Mouse (Mus musculus) midbrain, postnatal 0 days (tissue): ENCODE data around the gene Ttc7b. TPM values are rescaled to one million over a fixed set of nuclear protein-coding genes. Genes with fewer than 3 reads are reported as not detected.

Source experiments
- ATAC-seq: fragments of 200-750 bp; cut with Nextera tagmentation; 2 replicates; pipeline ENCODE4 v1.8.0; 2017; ENCODE audit warnings: moderate number of reproducible peaks, mild to moderate bottlenecking, moderate TSS enrichment, moderate library complexity; ENCODE audit not compliant: low FRiP score
- DNase-seq: peaks from one replicate; pipeline ENCODE4 v3.0.0-alpha.2; 2015; ENCODE audit warnings: low spot score
- H3K27ac ChIP-seq: fragments of 300-500 bp; sonication (generic); 2 replicates; pipeline ENCODE4 v1.5.1; 2014; ENCODE audit warnings: low read depth, mild to moderate bottlenecking, low read length, mixed read lengths
- H3K27me3 ChIP-seq: fragments of 300-500 bp; sonication (generic); 2 replicates; pipeline ENCODE4 v1.6.1; 2014; ENCODE audit warnings: low read length, control low read depth, mixed read lengths; ENCODE audit not compliant: insufficient read depth
- H3K36me3 ChIP-seq: fragments of 300-500 bp; sonication (generic); 2 replicates; pipeline ENCODE4 v1.6.1; 2014; ENCODE audit warnings: low read length, control low read depth, mixed read lengths; ENCODE audit not compliant: insufficient read depth
- H3K4me1 ChIP-seq: fragments of 300-500 bp; sonication (generic); 2 replicates; pipeline ENCODE4 v1.6.1; 2014; ENCODE audit warnings: mild to moderate bottlenecking, control low read depth, antibody characterized with exemption, low read length, mixed read lengths; ENCODE audit not compliant: insufficient read depth
- H3K4me2 ChIP-seq: fragments of 300-500 bp; sonication (generic); 2 replicates; pipeline ENCODE4 v1.6.1; 2014; ENCODE audit warnings: low read depth, mild to moderate bottlenecking, low read length, mixed read lengths; ENCODE audit not compliant: poor library complexity, severe bottlenecking
- H3K4me3 ChIP-seq: fragments of 300-500 bp; sonication (generic); 2 replicates; pipeline ENCODE4 v1.5.1; 2014; ENCODE audit warnings: low read depth, mild to moderate bottlenecking, low read length, moderate library complexity
- H3K9ac ChIP-seq: fragments of 300-500 bp; sonication (generic); replicated peaks from 2 replicates; pipeline ENCODE4 v1.6.1; 2014; ENCODE audit warnings: mild to moderate bottlenecking, low read length, moderate library complexity, mixed read lengths; ENCODE audit not compliant: poor library complexity, severe bottlenecking
- H3K9me3 ChIP-seq: fragments of 300-500 bp; sonication (generic); 2 replicates; pipeline ENCODE4 v1.6.1; 2016; ENCODE audit warnings: low read length, control low read depth
- CTCF ChIP-seq: IDR thresholded peaks from 2 replicates; pipeline ENCODE4 v1.5.1; 2016; ENCODE audit warnings: antibody characterized with exemption, mild to moderate bottlenecking
- WGBS: fragments of 180-500 bp; shearing (Covaris S2); extraction: QIAGEN DNeasy Blood & Tissue Kit; methylation state at CpG from one replicate; pipeline ENCODE4 v1.1.7; 2014; 5-methylcytosine and 5-hydroxymethylcytosine counted together
- polyA plus RNA-seq: library from polyadenylated mRNA; unstranded; fragments of >200 nt; fragmentation: Nextera tagmentation; extraction: Ambion mirVana; gene quantifications from 2 replicates; pipeline ENCODE4 v1.2.1, GENCODE M21; 2015
- total RNA-seq: library from RNA; depleted of rRNA; stranded (reverse); fragments of >200 nt; gene quantifications from 2 replicates; pipeline ENCODE4 v1.2.3, GENCODE M21; 2014

Ttc7b gene
- total and polyA plus RNA-seq, 2 experiments from 2014 or later = 8.7 to 38.9 TPM

DNA sequence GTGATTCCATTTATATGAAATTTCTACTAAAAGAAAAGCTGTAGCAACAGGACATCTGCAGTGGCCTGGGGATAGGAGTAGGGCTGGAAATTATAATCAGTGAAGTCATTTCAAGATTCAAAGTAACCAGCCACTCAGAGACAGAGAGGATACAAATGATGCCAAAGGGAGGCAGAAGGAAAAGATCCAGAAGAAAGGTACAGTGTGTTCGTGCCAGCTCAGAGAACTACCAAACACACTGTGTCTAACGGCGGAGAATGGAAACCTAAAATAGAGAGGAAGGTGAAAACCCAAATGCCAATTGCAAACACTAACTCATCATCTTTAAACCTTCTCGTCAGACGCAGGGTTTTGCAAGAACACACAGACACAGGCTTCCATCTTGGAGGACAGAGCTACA is 82.8 kb downstream of the Ttc7b start:
- WGBS = 86% methylated on average over 5 of the region's 5 CpGs

GRCm38 (mm10) chr12:100435763-100436162 is 84.9 kb downstream of the Ttc7b start:
- no peak overlapping the region for H3K4me3 ChIP-seq
- no peak overlapping the region for H3K27ac ChIP-seq
- H3K36me3 ChIP-seq = no peaks in the 10 kb centered on the region
- H3K9ac ChIP-seq = no peak overlapping the region
- no peaks in the 10 kb centered on the region for H3K9me3 ChIP-seq
- H3K4me2 ChIP-seq = no peak overlapping the region
- no peak for TF ChIP-seq CTCF
- DNase-seq = no peak
- no peaks in the 10 kb centered on the region for H3K27me3 ChIP-seq
- ATAC-seq = no peak
- 88% methylated on average over 1 of the region's 1 CpGs for WGBS
- no peaks in the 10 kb centered on the region; the same call in 1 of the 2 replicates for H3K4me1 ChIP-seq

More for the DNA sequence above, 82.8 kb downstream of the Ttc7b start:
- Histone ChIP-seq H3K4me1 (no peaks in the 10 kb centered on the region; the same call in 1 of the 2 replicates), H3K4me2 (no peak overlapping the region), H3K36me3 (no peaks in the 10 kb centered on the region), H3K27ac (0 out of 2 replicates have a peak overlapping the region, but pooled peaks have one; percentile 26), H3K27me3 (no peaks in the 10 kb centered on the region), H3K9ac (no peak overlapping the region), H3K9me3 (no peaks in the 10 kb centered on the region), H3K4me3 (no peak overlapping the region)
- no peak for ATAC-seq
- no peak for TF ChIP-seq CTCF
- DNase-seq = no peak

DNA sequence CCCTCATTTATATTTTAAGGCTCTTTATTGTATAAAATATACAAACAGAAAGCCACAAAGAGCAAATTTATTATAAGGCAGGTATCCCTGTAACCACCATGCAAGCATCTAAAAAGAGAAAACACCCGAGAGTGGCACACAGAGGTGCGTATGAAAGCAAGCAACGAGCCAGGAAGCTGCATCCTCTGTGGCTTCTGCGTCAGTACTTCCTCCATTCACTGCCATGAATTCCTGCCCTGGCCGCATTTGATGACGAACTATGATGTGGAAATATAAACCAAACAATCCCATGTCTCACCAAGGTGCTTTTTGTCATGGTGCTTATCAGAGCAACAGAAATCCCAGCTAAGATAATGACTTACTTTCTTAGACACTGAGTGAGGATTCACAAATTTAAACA is 88.8 kb downstream of the Ttc7b start:
- 86% methylated on average over 6 of the region's 6 CpGs for WGBS

GRCm38 (mm10) chr12:100429414-100430114 is 91.1 kb downstream of the Ttc7b start:
- no peak for ATAC-seq
- no peak for TF ChIP-seq CTCF
- WGBS = 91% methylated on average over 6 of the region's 6 CpGs

More for the DNA sequence above, 88.8 kb downstream of the Ttc7b start:
- Histone ChIP-seq H3K36me3 (no peaks in the 10 kb centered on the region), H3K4me3 (no peak overlapping the region), H3K27ac (no peak overlapping the region), H3K27me3 (no peaks in the 10 kb centered on the region), H3K9ac (no peak overlapping the region), H3K9me3 (no peaks in the 10 kb centered on the region), H3K4me1 (no peaks in the 10 kb centered on the region), H3K4me2 (no peak overlapping the region)
- no peak for TF ChIP-seq CTCF
- no peak for DNase-seq
- ATAC-seq = no peak

DNA sequence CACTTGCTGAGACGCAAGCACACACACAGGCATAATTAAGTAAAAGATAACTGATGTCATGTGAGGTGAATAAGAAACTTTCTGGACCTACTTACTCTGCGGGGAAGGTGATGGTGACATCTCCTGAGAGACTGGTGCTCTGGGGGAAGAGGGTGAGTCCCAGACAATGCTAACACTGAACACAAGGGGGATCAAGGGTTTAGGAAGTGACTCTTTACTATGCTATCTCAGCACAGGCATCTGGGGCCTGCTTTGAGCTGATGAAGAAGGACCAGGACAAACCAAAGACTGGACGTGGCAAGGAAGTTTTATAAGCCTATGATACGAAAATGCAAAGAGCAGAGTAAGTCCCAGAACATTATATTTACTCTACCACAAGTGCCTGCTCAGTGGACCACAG is 92.4 kb downstream of the Ttc7b start:
- DNase-seq (no peak), ATAC-seq (no peak)
- WGBS = 96% methylated on average over 4 of the region's 4 CpGs
- Histone ChIP-seq H3K9me3 (no peaks in the 10 kb centered on the region), H3K36me3 (0 out of 2 replicates have a peak, but pooled peaks cover 3% of the 10 kb centered on the region), H3K4me1 (peaks cover 3% of the 10 kb centered on the region; the same call in 1 of the 2 replicates), H3K9ac (no peak overlapping the region), H3K4me3 (no peak overlapping the region), H3K27ac (no peak overlapping the region), H3K4me2 (no peak overlapping the region), H3K27me3 (no peaks in the 10 kb centered on the region)
- no peak for TF ChIP-seq CTCF

More at GRCm38 (mm10) chr12:100429414-100430114, 91.1 kb downstream of the Ttc7b start:
- Histone ChIP-seq H3K36me3 (0 out of 2 replicates have a peak, but pooled peaks cover 3% of the 10 kb centered on the region), H3K4me1 (peaks cover 3% of the 10 kb centered on the region; the same call in 1 of the 2 replicates), H3K9ac (no peak overlapping the region), H3K4me2 (no peak overlapping the region), H3K27ac (no peak overlapping the region), H3K27me3 (no peaks in the 10 kb centered on the region), H3K4me3 (no peak overlapping the region), H3K9me3 (no peaks in the 10 kb centered on the region)
- no peak for DNase-seq

GRCm38 (mm10) chr12:100426212-100426611 is 94.4 kb downstream of the Ttc7b start:
- DNase-seq = no peak
- H3K4me2 ChIP-seq = no peak overlapping the region
- H3K9ac ChIP-seq = no peak overlapping the region
- peaks cover 3% of the 10 kb centered on the region; the same call in 1 of the 2 replicates for H3K4me1 ChIP-seq
- H3K9me3 ChIP-seq = no peaks in the 10 kb centered on the region
- 79% methylated on average over 4 of the region's 4 CpGs for WGBS
- H3K4me3 ChIP-seq = no peak overlapping the region
- H3K36me3 ChIP-seq = 0 out of 2 replicates have a peak, but pooled peaks cover 3% of the 10 kb centered on the region
- no peak for TF ChIP-seq CTCF
- no peak for ATAC-seq
- H3K27ac ChIP-seq = no peak overlapping the region
- no peaks in the 10 kb centered on the region for H3K27me3 ChIP-seq
